Mouse (Mus musculus) lung, postnatal 10 days (tissue): Measurements from ENCODE around the gene Tmem132b.
"Not testable (repeated sequence)": the region's sequence is repeated elsewhere in the genome, so short reads cannot be mapped to it uniquely, and the experiment has no call there.

Source experiments
- DNase-seq: peaks from one replicate; pipeline ENCODE4 v3.0.0; 2021

Tmem132b gene

GRCm38 (mm10) chr5:125531634-125532033 is at the start of gene Tmem132b:
Gene Tmem132b (plus strand): TSS chr5:125531774.
- no peak for DNase-seq

- DNase-seq, result no peak
Measured at GRCm38 (mm10) chr5:125482474-125482873, 49.1 kb upstream of the Tmem132b start.

- no peak for DNase-seq
Measured at GRCm38 (mm10) chr5:125483712-125484611, 47.6 kb upstream of the Tmem132b start.

- no peak for DNase-seq
Measured at GRCm38 (mm10) chr5:125485031-125485778, 46.4 kb upstream of the Tmem132b start.

GRCm38 (mm10) chr5:125486088-125486487 is 45.5 kb upstream of the Tmem132b start:
- DNase-seq, result no peak

- DNase-seq, result no peak
Measured at GRCm38 (mm10) chr5:125487375-125488115, 44.0 kb upstream of the Tmem132b start.

GRCm38 (mm10) chr5:125488116-125488455 is 43.5 kb upstream of the Tmem132b start:
- DNase-seq, result no peak

GRCm38 (mm10) chr5:125488953-125489352 is 42.6 kb upstream of the Tmem132b start:
- DNase-seq, result not testable (repeated sequence)

- DNase-seq, result no peak
Measured at GRCm38 (mm10) chr5:125491107-125491506, 40.5 kb upstream of the Tmem132b start.

GRCm38 (mm10) chr5:125492379-125493092 is 39.0 kb upstream of the Tmem132b start:
- no peak for DNase-seq

- DNase-seq, result no peak
Measured at GRCm38 (mm10) chr5:125493093-125493423, 38.5 kb upstream of the Tmem132b start.

GRCm38 (mm10) chr5:125495655-125496054 is 35.9 kb upstream of the Tmem132b start:
- no peak for DNase-seq

GRCm38 (mm10) chr5:125497821-125498600 is 33.6 kb upstream of the Tmem132b start:
- DNase-seq, result peak; percentile 57

GRCm38 (mm10) chr5:125501505-125501904 is 30.1 kb upstream of the Tmem132b start:
- DNase-seq, result no peak

GRCm38 (mm10) chr5:125502186-125502585 is 29.4 kb upstream of the Tmem132b start:
- DNase-seq, result no peak

GRCm38 (mm10) chr5:125503628-125504027 is 27.9 kb upstream of the Tmem132b start:
- no peak for DNase-seq

GRCm38 (mm10) chr5:125504692-125505091 is 26.9 kb upstream of the Tmem132b start:
- no peak for DNase-seq

- no peak for DNase-seq
Measured at GRCm38 (mm10) chr5:125505968-125506367, 25.6 kb upstream of the Tmem132b start.

- DNase-seq, result no peak
Measured at GRCm38 (mm10) chr5:125507582-125507981, 24.0 kb upstream of the Tmem132b start.

GRCm38 (mm10) chr5:125508006-125508405 is 23.6 kb upstream of the Tmem132b start:
- no peak for DNase-seq

- peak; percentile 48 for DNase-seq
Measured at GRCm38 (mm10) chr5:125509541-125509940, 22.0 kb upstream of the Tmem132b start.

GRCm38 (mm10) chr5:125515006-125515405 is 16.6 kb upstream of the Tmem132b start:
- no peak for DNase-seq
